In the genomic region with DNA sequence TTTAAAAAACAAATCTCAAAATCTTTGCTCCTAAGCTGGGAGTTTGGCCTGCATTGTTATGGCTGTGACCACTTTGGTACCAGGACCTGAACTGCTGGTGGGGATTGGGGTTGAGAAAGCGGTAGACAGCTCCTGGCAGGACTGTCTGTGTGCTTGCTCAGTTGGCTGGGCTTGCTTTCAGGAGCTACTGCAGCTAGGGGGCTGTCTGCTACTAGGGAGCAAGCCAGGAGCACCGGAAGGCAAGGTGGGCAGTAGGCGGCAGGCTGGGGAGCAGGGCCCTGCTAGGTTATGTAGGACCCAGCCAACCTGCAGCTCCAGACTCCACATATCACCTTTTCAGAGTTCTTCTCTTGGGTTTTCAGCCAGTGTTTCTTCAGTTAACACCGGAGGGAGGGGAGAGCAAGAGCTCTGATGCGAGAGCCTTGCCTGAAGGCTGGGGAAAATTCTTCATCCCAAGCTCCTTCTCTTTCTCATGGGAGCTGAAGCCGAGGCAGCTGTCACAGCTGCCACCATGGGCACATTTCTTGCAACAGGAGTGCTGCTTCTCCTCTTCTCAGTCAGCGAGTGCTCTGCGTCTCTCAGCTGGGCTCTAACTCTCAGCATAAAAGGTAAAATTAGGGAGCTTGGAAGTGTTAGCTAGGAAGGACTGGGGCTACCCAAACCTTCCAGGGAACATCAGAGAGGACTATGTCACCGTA, we compare ENCODE assay signal across 8 mouse cellular contexts.
A peak's percentile ranks its signal among the peaks of the same experiment; 100 is the strongest.
DNase-seq lines count a peak whose midpoint lies in the region; ATAC-seq and TF ChIP-seq lines count a peak whose summit lies in the region.

No protein-coding gene starts in this region.

- TF ChIP-seq CTCF in left cerebral cortex, adult 2 months (IDR thresholded peaks at IDR 0.05): peak; percentile 60

- intact Hi-C loops in heart, postnatal 14 days (cut with DNase I): loop anchor here (1.0 to 10.0 kb wide), 4 partner anchors 16 to 79 kb away; partner anchors contain the start of gene Golt1a
- intact Hi-C loops in left cerebral cortex, adult 2 months (cut with DNase I): loop anchor here (1.0 to 2.0 kb wide), 2 partner anchors 44 to 77 kb away; no protein-coding TSS in a partner anchor

- no peak overlapping the region for H3K4me3 ChIP-seq in hindbrain, embryonic 15.5 days
- no peak overlapping the region for H3K4me3 ChIP-seq in hindbrain, embryonic 10.5 days
- no peak overlapping the region for H3K4me3 ChIP-seq in embryonic facial prominence, embryonic 11.5 days (ENCODE audit: low read depth, low read length)
- no peak overlapping the region for H3K4me3 ChIP-seq in left cerebral cortex, adult 2 months
- no peak overlapping the region for H3K4me3 ChIP-seq in midbrain, embryonic 15.5 days

- no peak overlapping the region for H3K9ac ChIP-seq in hindbrain, embryonic 15.5 days
- H3K9ac ChIP-seq in embryonic facial prominence, embryonic 11.5 days (replicated peaks; ENCODE audit: low read length): no peak overlapping the region
- H3K9ac ChIP-seq in midbrain, embryonic 15.5 days: no peak overlapping the region

- no peaks in the 10 kb centered on the region for H3K27me3 ChIP-seq in hindbrain, embryonic 15.5 days
- peaks cover 50% of the 10 kb centered on the region for H3K27me3 ChIP-seq in hindbrain, embryonic 10.5 days (ENCODE audit: insufficient read depth, poor library complexity, severe bottlenecking)
- H3K27me3 ChIP-seq in embryonic facial prominence, embryonic 11.5 days (ENCODE audit: control insufficient read depth, insufficient read depth, low read length): peaks cover 6% of the 10 kb centered on the region; the same call in 1 of the 2 replicates
- no peaks in the 10 kb centered on the region for H3K27me3 ChIP-seq in midbrain, embryonic 15.5 days (replicated peaks)

- no peak overlapping the region for H3K4me2 ChIP-seq in hindbrain, embryonic 15.5 days
- no peak overlapping the region for H3K4me2 ChIP-seq in embryonic facial prominence, embryonic 11.5 days (ENCODE audit: low read depth, low read length)
- no peak overlapping the region for H3K4me2 ChIP-seq in midbrain, embryonic 15.5 days

- H3K9me3 ChIP-seq in hindbrain, embryonic 15.5 days: no peaks in the 10 kb centered on the region
- no peaks in the 10 kb centered on the region for H3K9me3 ChIP-seq in hindbrain, embryonic 10.5 days
- H3K9me3 ChIP-seq in embryonic facial prominence, embryonic 11.5 days (replicated peaks; ENCODE audit: control insufficient read depth, low read length): no peaks in the 10 kb centered on the region
- no peaks in the 10 kb centered on the region for H3K9me3 ChIP-seq in midbrain, embryonic 15.5 days

- ATAC-seq in hindbrain, embryonic 15.5 days (ENCODE audit: low FRiP score, low read depth): no peak
- ATAC-seq in embryonic facial prominence, embryonic 11.5 days (replicated peaks; ENCODE audit: insufficient number of reproducible peaks, low FRiP score, low TSS enrichment, low read depth): no peak
- ATAC-seq in midbrain, embryonic 15.5 days (replicated peaks): 0 out of 2 replicates have a peak, but pooled peaks have one; percentile 29

- peaks cover 52% of the 10 kb centered on the region for H3K4me1 ChIP-seq in hindbrain, embryonic 15.5 days (replicated peaks)
- H3K4me1 ChIP-seq in hindbrain, embryonic 10.5 days (replicated peaks): peaks cover 57% of the 10 kb centered on the region
- H3K4me1 ChIP-seq in embryonic facial prominence, embryonic 11.5 days (ENCODE audit: control insufficient read depth, insufficient read depth, low read length): no peaks in the 10 kb centered on the region
- peaks cover 48% of the 10 kb centered on the region for H3K4me1 ChIP-seq in midbrain, embryonic 15.5 days

- peak overlapping the region; percentile 30; the same call in 1 of the 2 replicates for H3K27ac ChIP-seq in hindbrain, embryonic 15.5 days (replicated peaks)
- no peak overlapping the region for H3K27ac ChIP-seq in hindbrain, embryonic 10.5 days
- H3K27ac ChIP-seq in embryonic facial prominence, embryonic 11.5 days (replicated peaks; ENCODE audit: low read depth, low read length): no peak overlapping the region
- peak overlapping the region; percentile 41; the same call in 1 of the 2 replicates for H3K27ac ChIP-seq in left cerebral cortex, adult 2 months
- H3K27ac ChIP-seq in midbrain, embryonic 15.5 days: peak overlapping the region; percentile 46; the same call in 1 of the 2 replicates

- WGBS in hindbrain, embryonic 15.5 days: 31% methylated on average over 9 of the region's 9 CpGs
- 32% methylated on average over 9 of the region's 9 CpGs for WGBS in hindbrain, embryonic 10.5 days
- 28% methylated on average over 9 of the region's 9 CpGs for WGBS in embryonic facial prominence, embryonic 11.5 days
- WGBS in midbrain, embryonic 15.5 days: 27% methylated on average over 9 of the region's 9 CpGs

- no peaks in the 10 kb centered on the region for H3K36me3 ChIP-seq in hindbrain, embryonic 15.5 days
- H3K36me3 ChIP-seq in hindbrain, embryonic 10.5 days: no peaks in the 10 kb centered on the region
- H3K36me3 ChIP-seq in embryonic facial prominence, embryonic 11.5 days (replicated peaks; ENCODE audit: control insufficient read depth, insufficient read depth, low read depth, low read length): no peaks in the 10 kb centered on the region
- no peaks in the 10 kb centered on the region for H3K36me3 ChIP-seq in midbrain, embryonic 15.5 days (replicated peaks)

- no peak for DNase-seq in hindbrain, embryonic 10.5 days (ENCODE audit: low spot score)
- peak; percentile 38 for DNase-seq in embryonic facial prominence, embryonic 11.5 days (ENCODE audit: low spot score)
- peak; percentile 67 to 76 for DNase-seq in heart, postnatal 14 days
- peak; percentile 53 to 61 for DNase-seq in left cerebral cortex, adult 2 months (ENCODE audit: extremely low spot score in 1 of 2, low spot score in 2 of 2)
- no peak for DNase-seq in natural killer cell, adult 2 months (ENCODE audit: low spot score in 2 of 2)
- DNase-seq in c-Kit-positive CD71-positive TER-119-positive erythroid progenitor cells, embryonic 14.5 days (ENCODE audit: low spot score): no peak

Comparison
In these comparisons a context has a peak if more than half of its experiments do, and no peak if none do; other contexts are left out.
1. H3K27ac ChIP-seq: peak in hindbrain, embryonic 15.5 days (single experiment), left cerebral cortex, adult 2 months (single experiment) and midbrain, embryonic 15.5 days (single experiment); none in hindbrain, embryonic 10.5 days (single experiment) and embryonic facial prominence, embryonic 11.5 days (single experiment).
2. DNase-seq: peak in embryonic facial prominence, embryonic 11.5 days (single experiment), heart, postnatal 14 days (2 of 2) and left cerebral cortex, adult 2 months (2 of 2); none in hindbrain, embryonic 10.5 days (single experiment), natural killer cell, adult 2 months (0 of 2) and c-Kit-positive CD71-positive TER-119-positive erythroid progenitor cells, embryonic 14.5 days (single experiment).